Mouse (Mus musculus) thymus, adult 2 months (tissue): ENCODE measurements at regions not wholly inside any gene's neighbourhood (a gene's known extent, or its start where the extent isn't known, plus 50 kb on each side); places are given as distances from the start of the nearest gene placed in this dataset.
A peak's percentile ranks its signal among the peaks of the same experiment; 100 is the strongest.

Source experiments
- DNase-seq: peaks from one replicate; pipeline ENCODE4 v3.0.0; 2021
- H3K27ac ChIP-seq: fragments of 200-500 bp; 2 replicates; pipeline ENCODE4 v1.5.1; 2012; ENCODE audit warnings: low read length, control low read depth; ENCODE audit not compliant: control insufficient read depth, insufficient read depth
- H3K27me3 ChIP-seq: fragments of 200-500 bp; 2 replicates; pipeline ENCODE4 v1.6.1; 2012; ENCODE audit warnings: mild to moderate bottlenecking, low read length, moderate library complexity, mixed read lengths; ENCODE audit not compliant: control insufficient read depth, insufficient read depth
- H3K36me3 ChIP-seq: fragments of 200-500 bp; 2 replicates; pipeline ENCODE4 v1.6.1; 2012; ENCODE audit warnings: mild to moderate bottlenecking, low read length, moderate library complexity; ENCODE audit not compliant: control insufficient read depth, insufficient read depth
- H3K4me1 ChIP-seq: fragments of 200-500 bp; replicated peaks from 2 replicates; pipeline ENCODE4 v1.6.1; 2012; ENCODE audit warnings: low read length; ENCODE audit not compliant: control insufficient read depth, insufficient read depth
- H3K4me3 ChIP-seq: fragments of 200-500 bp; 2 replicates; pipeline ENCODE4 v1.5.1; 2012; ENCODE audit warnings: mild to moderate bottlenecking, low read length, control low read depth, moderate library complexity; ENCODE audit not compliant: control insufficient read depth, insufficient read depth
- CTCF ChIP-seq: fragments of 200-500 bp; IDR thresholded peaks from 2 replicates; pipeline ENCODE4 v1.5.1; 2012; ENCODE audit warnings: mild to moderate bottlenecking, control low read depth, low read length, moderate library complexity, borderline replicate concordance; ENCODE audit not compliant: control insufficient read depth, poor library complexity, insufficient read depth; ENCODE audit errors: extremely low read depth
- POLR2A ChIP-seq: fragments of 200-500 bp; IDR thresholded peaks from 2 replicates; pipeline ENCODE4 v1.6.1; 2012; ENCODE audit warnings: mild to moderate bottlenecking, low read length, control low read depth, moderate library complexity; ENCODE audit not compliant: control insufficient read depth, poor library complexity, insufficient read depth; ENCODE audit errors: extremely low read depth
- WGBS: fragments of 180-500 bp; shearing (Covaris S2); methylation state at CpG from one replicate; pipeline ENCODE4 v1.1.7; 2018; 5-methylcytosine and 5-hydroxymethylcytosine counted together

GRCm38 (mm10) chr15:27207446-27207845 lies 259.0 kb upstream of the Ank start:
- DNase-seq: no peak
- H3K36me3 ChIP-seq: no peaks in the 10 kb centered on the region
- no peak overlapping the region for H3K27ac ChIP-seq
- WGBS: 92% methylated on average over 11 of the region's 11 CpGs
- no peaks in the 10 kb centered on the region for H3K4me1 ChIP-seq
- TF ChIP-seq CTCF: no peak
- no peak for TF ChIP-seq POLR2A
- H3K27me3 ChIP-seq: no peaks in the 10 kb centered on the region
- no peak overlapping the region for H3K4me3 ChIP-seq

DNA sequence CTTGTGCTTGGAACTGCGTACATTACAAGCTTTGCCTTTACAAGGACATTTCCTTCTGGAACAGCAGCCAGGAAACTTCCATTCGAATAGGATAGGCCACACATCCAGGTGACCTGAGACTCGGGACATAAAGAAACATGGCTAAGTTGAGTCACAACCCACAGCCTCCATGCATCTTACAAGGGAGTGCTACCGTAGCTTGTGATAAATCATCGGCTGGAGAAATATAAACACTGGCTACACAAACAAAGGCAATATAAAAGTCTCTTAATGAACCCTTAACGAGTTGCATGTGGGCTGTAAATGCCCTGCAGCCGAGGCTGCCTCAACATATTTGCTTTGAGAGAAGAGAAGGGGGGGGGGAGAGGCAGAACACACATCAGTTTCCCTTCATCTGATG lies 250.1 kb upstream of the Ank start:
- Histone ChIP-seq H3K27me3 (no peaks in the 10 kb centered on the region), H3K27ac (no peak overlapping the region), H3K4me1 (no peaks in the 10 kb centered on the region), H3K36me3 (no peaks in the 10 kb centered on the region), H3K4me3 (no peak overlapping the region)
- no peak for DNase-seq
- TF ChIP-seq CTCF: no peak
- TF ChIP-seq POLR2A: no peak
- WGBS: 73% methylated on average over 7 of the region's 7 CpGs

GRCm38 (mm10) chr15:27219126-27219738 lies 247.2 kb upstream of the Ank start:
- Histone ChIP-seq H3K4me3 (no peak overlapping the region), H3K36me3 (no peaks in the 10 kb centered on the region), H3K27ac (no peak overlapping the region), H3K4me1 (no peaks in the 10 kb centered on the region), H3K27me3 (no peaks in the 10 kb centered on the region)
- TF ChIP-seq CTCF (no peak), POLR2A (no peak)
- DNase-seq: no peak
- 95% methylated on average over 3 of the region's 3 CpGs for WGBS

GRCm38 (mm10) chr15:27223610-27224511 lies 242.6 kb upstream of the Ank start:
- Histone ChIP-seq H3K36me3 (no peaks in the 10 kb centered on the region), H3K27ac (no peak overlapping the region), H3K4me3 (no peak overlapping the region), H3K4me1 (no peaks in the 10 kb centered on the region), H3K27me3 (no peaks in the 10 kb centered on the region)
- TF ChIP-seq CTCF: no peak
- no peak for TF ChIP-seq POLR2A
- 80% methylated on average over 14 of the region's 14 CpGs for WGBS
- no peak for DNase-seq

GRCm38 (mm10) chr15:27224512-27224850 lies 242.0 kb upstream of the Ank start:
- H3K4me3 ChIP-seq: no peak overlapping the region
- no peak for DNase-seq
- H3K4me1 ChIP-seq: no peaks in the 10 kb centered on the region
- H3K36me3 ChIP-seq: no peaks in the 10 kb centered on the region
- TF ChIP-seq POLR2A (no peak), CTCF (no peak)
- H3K27ac ChIP-seq: no peak overlapping the region
- H3K27me3 ChIP-seq: no peaks in the 10 kb centered on the region
- WGBS: 88% methylated on average over 4 of the region's 4 CpGs

- Histone ChIP-seq H3K27me3 (no peaks in the 10 kb centered on the region), H3K4me3 (no peak overlapping the region), H3K4me1 (no peaks in the 10 kb centered on the region), H3K27ac (no peak overlapping the region), H3K36me3 (no peaks in the 10 kb centered on the region)
- 33% methylated on average over 5 of the region's 5 CpGs for WGBS
- no peak for TF ChIP-seq POLR2A
- no peak for TF ChIP-seq CTCF
- no peak for DNase-seq
These were observed 233.7 kb upstream of the Ank start for GRCm38 (mm10) chr15:27232804-27233203.

DNA sequence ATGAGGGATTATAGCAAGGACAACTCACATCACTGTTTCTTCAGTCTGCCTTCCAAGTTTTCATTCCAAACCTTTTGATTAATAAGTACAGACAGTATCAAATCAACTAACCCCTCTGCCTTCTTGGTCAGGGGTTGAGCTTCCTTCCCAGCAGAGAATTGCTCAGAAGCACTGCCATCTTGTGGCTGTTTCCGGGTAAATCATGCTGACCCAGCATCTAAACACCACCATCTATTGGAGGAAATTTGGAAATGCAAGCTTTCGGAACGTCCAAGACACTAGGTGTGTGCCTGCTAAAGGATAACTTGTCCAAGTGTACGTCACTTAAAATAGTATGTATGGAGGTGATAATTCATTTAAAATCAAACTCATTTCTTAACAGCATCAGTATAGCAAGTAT lies 231.7 kb upstream of the Ank start:
- no peaks in the 10 kb centered on the region for H3K36me3 ChIP-seq
- H3K27ac ChIP-seq: no peak overlapping the region
- TF ChIP-seq POLR2A: no peak
- H3K4me1 ChIP-seq: no peaks in the 10 kb centered on the region
- H3K27me3 ChIP-seq: no peaks in the 10 kb centered on the region
- WGBS: 24% methylated on average over 4 of the region's 4 CpGs
- peak; percentile 16 for DNase-seq
- H3K4me3 ChIP-seq: no peak overlapping the region
